Mouse (Mus musculus) fibroblast of lung, adult 2 months (primary cell): ENCODE data around the gene L3mbtl4.

ENCODE experiments used
- DNase-seq: peaks from one replicate; pipeline ENCODE4 v3.0.0-alpha.2; 2011; ENCODE audit warnings: low read depth

Gene L3mbtl4

DNA sequence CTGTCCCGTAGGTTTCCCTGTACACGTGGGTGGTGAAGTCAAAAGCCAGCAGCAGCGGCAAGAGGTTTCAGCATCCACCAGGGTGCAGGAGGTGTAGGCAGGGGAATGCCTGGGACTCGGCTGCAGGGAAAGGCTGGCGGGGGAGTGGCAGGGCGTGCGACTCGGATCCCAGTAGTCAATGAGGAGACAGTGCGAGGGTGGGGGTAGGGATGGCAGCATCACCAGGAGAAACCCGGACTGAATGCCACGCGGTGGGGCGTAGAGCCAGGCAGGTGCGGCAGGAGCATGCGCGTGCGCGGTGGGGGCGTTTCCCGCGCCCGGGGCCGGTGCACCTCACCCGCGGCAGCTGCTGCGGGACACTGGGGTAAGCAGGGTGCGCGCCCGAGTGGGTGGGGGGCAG is at the start of gene L3mbtl4:
L3mbtl4 (plus strand) TSS at position 271 of the 400 bp plus-strand sequence.
- DNase-seq = no peak

DNA sequence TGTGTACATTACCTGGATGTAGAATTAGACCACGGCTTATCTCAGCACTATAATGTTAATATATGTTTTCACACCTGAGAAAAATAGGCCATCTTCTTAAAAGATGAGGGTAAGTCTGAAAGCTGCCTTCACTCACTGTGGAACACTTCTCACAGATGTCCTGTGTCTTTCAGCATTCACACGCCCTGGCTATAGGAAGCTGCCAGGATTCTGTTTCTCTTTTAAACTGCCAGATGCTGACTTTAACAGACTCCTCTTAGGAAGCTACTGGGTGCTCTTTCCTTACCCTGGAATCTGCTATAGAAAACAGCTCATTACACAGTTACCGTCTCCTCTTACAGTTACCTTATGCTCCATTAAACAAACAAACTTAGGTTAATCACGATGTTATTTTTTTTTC is 43.1 kb upstream of the L3mbtl4 start:
- no peak for DNase-seq

DNA sequence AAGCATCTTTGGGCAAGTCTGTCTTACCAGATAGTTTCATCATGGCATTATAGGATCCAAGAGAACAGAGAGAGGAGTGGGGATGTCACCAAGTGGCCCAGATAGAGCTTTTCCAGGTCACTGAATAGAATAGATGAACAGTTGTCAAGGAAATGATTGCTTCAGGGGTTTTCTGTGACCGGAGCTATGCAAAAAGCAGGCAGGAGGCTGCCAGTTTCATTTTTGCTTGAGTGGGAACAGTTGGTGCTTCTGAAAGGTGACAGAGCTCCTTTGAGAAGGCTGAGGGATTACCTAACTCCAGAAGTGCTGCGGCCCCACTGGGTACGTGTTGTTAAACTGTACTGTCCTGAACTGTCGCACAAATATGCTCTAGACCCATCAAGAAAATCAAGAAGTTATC is 38.2 kb upstream of the L3mbtl4 start:
- DNase-seq = no peak

DNA sequence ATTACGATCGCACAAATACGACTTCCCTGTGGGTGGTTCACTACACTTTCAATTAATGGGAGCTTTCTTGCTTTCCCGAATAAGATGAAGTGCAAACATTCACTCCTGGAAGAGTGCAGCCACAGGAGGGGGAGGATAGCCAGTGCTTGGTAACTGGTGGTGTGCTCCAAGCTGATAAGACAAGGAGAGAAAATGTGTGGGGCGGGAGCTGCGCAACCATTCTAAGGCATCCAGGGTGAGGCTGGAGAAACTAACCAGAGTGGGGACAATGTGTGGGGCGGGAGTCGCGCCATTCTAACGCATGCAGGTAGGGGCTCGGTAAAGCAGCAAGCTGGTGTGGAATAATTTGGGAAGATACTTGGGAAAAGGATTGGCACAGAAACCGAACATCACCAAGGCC is 36.6 kb upstream of the L3mbtl4 start:
- DNase-seq = no peak

DNA sequence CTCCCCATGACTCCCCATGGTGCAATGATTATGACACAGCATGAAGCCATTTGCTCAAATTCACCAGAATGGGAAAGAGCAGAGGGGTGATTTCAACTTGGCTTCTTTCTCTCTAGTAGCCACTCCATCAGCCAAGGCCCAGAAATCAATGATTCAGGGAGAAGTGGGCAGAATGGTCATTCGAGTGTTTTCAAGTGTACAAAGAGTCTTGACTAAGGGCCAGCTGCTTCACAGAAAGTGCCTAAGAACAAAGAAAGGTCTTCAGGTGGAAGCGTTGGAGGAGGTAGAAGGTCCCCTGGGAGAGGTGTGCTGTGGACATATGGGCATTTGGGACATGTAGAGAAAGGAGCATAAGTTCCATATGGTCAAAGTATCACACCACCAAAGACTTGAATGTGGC is 33.4 kb upstream of the L3mbtl4 start:
- DNase-seq = no peak

DNA sequence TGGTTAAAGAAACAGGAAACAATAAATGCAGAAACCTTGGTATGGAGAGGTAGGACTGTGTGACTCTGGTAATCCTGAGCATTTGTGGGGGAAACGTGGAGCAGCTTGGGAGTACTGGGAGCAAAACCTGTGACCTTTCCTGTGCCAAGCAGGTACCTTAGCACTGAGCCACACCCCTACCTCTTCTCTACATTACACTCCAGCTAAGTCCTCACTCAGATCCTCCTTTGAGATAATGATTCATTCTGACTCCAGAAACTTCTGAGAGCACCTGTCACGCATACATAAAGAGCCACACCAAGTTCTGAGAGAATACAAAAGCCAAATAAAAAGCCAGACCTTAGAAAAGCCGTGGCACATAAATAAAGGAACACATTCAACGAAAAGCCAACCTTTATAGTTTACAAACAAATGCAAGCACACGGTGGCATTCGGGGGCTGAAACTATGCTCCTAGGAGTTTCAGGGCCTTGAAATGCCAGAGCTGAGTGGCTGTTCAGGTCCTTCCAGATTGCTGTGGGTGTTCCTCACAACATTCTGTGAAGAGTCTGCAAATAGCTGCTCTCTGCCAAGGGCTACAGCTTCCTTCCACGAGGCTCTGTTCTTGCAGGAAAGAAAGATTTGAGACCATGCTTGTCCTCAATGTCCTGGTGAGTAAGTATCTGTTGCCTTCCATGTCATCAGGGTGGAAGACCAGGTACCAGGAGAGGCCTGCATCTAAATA is 8.6 kb upstream of the L3mbtl4 start:
- no peak for DNase-seq

DNA sequence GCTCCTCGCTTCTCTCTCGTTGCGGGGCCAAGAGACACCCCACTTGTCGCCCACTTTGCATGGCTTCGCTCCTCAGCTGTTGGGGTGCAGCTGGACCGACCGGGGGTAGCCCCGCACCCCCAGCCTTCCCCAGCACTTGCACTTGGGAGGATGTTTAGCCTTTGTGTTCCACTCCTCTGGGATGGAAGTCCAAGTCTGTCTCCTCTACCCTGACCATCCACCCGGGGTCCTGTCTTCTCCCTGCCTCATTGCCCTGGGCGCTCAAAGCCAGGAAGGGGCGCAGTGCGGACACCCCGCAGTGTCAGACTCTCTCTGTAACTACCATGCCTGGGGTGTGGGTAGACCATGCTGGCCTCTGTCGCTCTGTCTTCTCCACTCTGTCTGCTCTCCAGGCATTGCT is 357 bp downstream of the L3mbtl4 start:
- DNase-seq = no peak

DNA sequence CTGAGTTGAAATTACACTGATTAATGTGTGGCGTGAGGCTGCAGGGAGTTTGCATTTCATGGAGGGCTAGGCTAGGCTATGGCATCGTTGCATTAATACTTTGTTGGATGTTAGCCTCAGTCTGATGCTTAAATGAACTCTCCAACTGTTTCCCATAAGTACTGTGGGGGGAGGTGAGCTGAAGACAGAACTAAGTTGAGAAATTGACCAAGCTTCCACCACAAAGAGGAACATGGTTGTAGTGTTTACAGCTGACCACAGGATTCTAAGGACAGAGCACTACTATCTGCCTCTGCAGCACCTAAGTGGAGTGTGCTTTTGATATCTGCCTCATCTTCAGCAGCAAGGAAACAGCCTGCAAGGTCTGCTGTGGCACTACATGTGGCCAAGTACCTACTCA is 1.5 kb downstream of the L3mbtl4 start:
- no peak for DNase-seq

DNA sequence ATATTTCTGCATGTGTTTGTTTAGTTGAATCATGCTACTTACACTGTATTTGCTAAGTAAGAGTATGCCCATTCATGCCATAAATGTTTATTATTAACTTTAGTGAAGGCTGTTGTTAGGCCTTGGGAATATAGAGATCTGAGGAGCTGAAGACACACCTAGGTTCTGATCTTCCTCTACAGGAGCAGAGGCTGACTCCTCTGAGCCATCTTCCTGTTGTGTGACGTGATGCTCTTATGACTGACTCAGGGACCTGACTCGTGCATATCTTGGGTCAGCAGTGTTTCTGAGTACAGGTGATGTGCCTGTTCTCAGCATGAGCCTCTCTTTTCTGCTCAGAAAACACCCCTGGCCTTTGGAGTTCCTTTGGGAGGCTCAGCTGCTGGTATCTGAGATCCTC is 7.3 kb downstream of the L3mbtl4 start:
- no peak for DNase-seq

DNA sequence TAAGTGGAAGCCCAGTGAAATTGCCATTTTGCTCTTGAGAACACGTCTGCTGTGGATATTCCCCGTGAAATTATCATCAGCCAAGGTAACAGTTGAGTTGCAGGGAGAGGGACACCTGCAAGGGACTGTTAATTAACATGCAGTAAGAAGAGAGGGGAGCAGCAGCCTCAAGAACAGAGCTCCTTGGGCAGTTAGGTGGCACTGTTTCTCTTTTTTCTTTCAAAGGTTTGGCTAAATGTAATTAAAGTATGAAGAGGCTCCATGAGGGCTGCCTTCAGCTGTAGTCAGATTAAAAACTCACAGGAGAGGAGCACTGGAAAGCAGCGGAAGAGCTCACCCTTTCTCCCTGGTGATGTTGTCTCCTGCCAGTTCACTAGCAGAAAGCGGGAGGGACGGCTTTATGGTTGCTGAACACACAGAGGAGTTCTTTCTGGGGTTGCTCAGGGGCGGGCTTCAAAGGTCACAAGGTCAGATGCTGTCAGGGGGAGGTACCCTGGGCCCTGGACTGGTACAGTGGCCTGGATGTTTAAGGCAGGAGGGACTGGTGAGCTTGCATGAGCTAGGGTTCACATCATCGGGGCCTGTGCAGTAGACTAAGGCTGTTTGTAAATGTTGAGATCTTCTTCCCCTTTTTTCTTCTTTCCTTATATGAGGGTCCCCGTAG is 11.7 kb downstream of the L3mbtl4 start:
- DNase-seq = no peak

DNA sequence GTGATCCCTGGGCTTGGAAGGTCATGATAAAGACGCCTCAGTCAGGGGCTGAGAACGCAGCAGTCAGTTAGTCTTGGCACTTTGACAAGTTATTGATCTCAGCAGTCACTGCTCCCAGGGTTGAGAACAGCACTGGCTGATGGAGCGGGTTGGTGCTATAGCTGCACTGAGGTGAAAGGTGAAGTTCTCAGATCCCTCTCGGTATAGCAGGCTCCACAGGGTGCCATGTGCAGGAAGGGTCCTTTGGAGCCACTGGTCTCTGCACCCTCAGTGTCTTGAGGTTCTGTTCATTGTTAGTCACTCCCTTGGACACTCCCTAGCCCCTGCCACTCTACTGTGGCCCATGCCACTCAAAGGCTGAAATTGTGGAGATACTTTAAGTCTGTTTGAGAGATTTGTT is 14.5 kb downstream of the L3mbtl4 start:
- no peak for DNase-seq

DNA sequence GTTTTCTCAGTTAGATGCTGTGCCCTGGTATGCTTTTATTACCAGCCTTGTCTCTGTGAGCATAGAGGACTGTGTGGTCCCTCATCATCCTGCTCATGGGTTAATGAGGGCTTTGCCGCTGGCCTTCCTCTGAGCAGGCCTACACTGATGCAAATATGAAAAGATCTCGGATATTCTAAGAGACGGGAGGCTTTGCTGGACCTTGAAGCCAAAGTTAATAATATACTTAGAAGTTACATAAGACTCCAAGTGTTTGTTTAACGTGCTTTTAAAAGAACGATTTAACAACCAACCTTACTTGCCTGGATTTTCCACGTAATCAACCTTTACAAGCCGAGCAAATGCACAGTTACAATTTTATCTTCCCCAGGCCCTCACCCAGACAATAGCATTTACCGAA is 15.1 kb downstream of the L3mbtl4 start:
- no peak for DNase-seq

DNA sequence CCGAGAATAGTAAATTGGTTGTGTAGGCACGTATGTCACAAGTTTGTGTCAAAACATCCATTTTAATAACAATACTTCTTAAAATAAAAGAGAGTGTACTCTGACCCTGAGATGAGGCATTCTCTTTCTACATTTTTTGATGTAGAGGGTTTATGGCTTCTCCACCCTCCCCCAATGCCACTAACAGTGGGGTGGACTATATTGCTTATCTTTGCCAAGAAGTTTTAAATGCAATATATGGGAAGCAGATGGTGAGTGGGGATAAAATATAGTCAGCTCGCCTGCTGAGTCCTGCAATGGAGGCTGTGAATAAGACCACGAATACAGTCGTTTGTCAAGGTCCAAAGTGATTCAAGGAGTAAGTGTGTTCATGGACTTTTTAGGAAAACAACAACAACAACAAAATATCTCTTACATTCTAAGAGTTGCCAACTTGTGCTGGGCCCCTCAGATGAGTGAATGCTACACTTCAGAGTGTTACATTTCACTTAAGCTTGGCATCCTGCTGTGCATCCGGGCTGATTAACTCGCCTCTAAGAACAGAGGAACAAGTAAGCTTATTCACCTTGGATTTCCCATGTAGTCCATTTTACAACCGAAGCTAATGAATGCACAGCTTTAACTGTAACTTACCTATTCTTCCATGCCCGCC is 18.2 kb downstream of the L3mbtl4 start:
- DNase-seq = no peak

DNA sequence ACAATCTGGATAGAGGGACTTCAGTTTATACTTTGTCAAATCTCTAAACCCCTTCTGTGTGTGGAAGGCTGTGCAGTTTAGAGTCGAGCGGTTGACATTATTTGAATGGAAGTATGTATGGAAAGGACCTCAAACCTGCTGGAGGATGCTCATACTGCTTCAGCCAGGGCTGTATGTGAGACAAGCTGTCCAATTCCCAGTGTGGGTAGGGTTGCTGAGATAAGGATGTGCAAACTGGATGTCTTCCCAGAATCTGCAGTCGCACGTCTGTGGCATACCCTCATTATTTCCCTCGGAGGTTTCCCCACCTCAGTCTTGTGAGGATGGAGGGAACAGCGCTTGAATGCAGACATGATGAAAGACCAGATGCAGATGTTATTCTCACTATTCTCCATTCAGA is 34.8 kb downstream of the L3mbtl4 start:
- DNase-seq = no peak

DNA sequence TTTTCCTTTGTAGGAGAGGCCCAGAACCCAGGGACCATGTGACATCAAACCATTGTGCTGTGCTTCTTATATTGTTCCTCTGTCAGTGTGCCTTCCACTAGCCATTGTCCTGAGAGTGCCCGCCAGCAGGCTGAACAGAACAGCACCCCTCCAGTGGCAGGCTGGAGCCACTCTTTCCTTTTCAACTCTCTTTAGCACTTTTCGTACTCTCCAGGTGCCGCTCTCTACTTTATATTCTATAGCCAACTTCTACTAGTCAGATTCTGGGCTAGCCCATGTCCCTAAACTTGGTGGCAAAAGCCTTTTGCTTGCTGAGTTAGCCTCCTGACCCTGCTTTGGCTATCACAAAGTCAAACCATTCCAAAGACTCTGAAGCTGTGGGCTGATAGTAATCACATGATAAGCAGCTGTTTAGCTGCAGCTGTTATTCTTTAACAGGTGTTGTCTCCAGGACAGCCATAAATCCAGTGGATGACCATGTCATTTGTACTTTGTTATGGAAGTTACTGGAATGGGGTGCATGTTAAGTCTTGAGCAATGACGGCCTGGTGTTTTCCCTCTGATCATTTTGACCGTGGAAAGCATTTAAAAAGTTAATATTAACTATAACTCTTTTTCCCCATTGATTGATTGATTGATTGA is 38.8 kb downstream of the L3mbtl4 start:
- DNase-seq = no peak

DNA sequence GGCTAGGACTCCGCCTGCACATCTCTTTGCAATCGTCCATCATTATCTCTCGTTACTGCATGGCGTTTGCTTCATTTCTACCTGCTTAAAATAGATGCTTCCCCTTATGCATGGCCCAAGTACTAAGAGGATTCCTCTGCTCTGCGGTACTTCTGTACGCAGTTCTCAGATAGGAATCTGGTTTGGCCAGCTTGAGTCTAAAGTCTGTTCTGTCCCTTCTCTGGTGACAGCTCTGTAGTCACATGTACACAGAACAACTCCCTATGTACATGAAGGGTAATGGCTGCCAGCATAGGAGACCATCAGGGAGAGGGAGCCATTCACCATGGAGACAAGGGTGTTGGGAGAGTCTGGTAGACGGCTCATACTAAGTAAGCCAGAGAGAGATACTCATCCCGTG is 47.3 kb downstream of the L3mbtl4 start:
- DNase-seq = no peak

DNA sequence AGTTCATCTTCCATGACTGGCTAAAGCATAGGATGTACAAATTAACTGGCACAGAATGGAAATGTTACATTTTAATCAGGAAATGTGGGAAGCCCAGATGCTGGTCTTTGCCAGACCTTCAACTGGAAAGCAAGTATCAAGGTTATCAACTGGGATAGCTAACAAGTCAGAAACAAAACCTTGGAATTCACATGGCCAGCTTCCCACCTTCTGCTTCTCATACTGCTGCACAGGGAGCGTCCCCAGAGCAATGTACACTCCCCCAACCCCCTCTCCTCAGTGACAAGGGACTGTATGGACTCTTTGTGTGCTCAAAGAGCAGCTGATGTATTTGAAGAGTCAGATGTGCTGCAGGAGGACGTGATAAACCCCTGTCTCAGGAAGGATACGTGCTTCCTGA is 49.0 kb downstream of the L3mbtl4 start:
- DNase-seq = no peak

DNA sequence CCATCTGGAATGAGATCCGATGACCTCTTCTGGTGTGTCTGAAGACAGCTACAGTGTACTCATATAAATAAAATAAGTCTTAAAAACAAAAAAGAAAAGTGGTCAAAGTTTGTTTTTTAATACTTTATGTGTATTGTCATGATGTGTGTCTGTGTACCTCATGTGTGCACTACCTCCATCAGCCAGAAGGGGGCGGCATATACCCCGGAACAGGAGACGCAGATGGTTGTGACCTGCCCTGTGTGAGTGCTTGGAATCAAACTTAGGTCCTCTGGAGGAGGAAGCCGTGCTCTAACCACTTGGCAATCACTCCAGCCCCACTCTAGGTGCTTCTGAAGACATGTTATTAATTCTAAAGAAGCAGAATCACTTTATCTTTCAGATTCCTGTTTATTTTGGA is 58.6 kb downstream of the L3mbtl4 start:
- no peak for DNase-seq

DNA sequence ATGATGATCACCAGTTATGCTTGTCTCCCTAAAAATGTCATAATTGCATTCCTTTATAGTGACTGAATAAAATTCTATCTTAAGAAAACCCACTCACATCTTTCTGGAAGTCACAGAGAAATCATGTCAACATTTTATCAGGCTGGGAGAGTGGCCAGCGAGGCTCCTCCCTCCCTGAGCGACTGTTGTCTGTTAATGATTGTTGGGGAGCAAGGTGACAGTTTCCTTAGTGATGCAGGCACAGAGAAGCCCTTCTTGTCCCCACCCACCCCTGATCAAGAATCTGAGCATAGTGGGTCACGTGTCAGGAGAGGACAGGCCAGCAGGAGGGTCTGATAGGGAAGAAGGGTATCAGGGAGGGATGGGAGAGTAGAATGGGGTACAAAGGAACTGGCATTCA is 59.8 kb downstream of the L3mbtl4 start:
- DNase-seq = no peak

DNA sequence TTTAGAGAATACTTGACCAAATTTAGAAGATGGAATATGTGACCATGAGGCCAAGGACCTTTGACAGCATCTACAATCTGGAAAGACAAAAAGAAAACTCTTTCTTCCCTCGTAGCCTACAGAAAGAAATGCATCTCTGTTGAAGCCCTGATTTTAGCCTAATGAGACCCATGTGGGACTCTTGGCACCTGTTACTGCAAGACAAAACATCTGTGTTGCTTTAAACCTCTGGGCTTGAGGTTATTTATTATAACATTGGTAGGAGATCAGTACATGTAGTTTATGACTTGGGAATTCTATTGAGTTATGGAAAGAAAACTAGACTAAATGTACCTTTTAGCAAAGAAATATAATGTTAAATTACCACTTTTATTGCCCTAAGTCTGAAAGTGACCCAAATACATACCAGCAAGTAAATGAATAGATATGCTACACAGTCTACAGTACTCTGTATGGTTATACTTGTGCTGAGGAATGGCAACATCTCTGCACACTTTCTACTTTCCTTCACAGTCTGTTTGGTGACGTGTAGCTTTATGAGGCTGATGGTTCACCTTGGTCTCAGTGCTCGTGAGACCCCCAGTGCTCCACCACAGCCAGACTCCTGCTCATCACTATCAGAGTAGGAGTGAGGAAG is 65.4 kb downstream of the L3mbtl4 start:
- no peak for DNase-seq

DNA sequence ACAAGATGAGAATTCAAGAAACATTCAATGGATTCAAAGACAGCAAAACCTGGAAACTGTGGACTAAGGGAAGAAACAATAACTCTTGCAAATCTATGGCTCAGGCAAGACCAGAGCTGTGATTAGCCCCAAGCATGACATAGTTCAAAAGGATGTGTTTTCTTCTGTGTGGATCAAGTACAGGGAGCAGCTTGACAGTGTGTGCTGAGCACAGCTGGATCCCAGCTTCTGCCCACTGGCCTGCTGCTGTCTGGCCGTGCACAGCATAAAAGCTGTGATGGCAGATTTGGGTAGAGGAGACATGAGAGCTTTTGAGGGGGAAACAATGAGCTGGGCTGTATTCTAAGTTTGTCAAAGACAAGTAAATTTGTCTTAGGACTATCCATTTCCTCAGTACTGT is 84.1 kb downstream of the L3mbtl4 start:
- DNase-seq = no peak

DNA sequence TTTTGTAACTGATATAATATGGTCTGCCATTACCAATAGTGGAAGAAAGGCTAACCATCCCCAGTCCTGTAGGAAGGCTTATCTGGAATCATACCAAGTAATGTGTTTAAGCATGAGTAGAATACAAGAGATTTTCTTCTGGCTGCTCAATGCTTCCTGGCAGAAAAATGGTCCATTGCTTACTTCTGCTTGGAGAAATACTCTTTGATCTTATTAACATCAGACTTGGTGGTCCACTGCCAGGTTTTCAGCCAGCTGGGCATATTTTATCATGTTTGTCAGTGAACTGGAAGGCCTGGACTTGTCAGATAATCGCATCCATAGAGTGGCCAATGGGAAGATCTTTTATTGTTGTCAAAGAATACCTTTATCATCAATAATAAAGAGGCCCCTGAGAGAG is 97.5 kb downstream of the L3mbtl4 start:
- no peak for DNase-seq

DNA sequence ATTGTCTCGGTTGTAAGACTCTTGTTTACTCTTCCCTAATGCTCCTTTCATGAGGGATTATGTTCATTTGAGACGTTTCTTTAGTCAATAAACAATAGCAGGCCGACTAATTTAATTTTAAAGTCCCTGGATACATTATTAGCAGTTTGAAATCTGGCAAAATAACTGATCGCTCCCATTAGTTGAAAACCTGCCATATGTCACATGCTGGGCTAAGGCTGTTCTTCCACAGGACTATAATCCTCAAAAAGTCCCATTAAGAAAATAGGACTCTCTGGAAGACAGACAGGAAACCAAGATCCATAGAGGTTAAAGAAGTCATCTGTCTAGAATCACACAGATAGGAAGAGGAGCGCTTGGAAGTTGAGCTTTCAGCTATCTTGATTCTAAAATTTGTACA is 114.9 kb downstream of the L3mbtl4 start:
- DNase-seq = no peak
